ENCODE assay signal across 9 mouse cellular contexts in the genomic region with DNA sequence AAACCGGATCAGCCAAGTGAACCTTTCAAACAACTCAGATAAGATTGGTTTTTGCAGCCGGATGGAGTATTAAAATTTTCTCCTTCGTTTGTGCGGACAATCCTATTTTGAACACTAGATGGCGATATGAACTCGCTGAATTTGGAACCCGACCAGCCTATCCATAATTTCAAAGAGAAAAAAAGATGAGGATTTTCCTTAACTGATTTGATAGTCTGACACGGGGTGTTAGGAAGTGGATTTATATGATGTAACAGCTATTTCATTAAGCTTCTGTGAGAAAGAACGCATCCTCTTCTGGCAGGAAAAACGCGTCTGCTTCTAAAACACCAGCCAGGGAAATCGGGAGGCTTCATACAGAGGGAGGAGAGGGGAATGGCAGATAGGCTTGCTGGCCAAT. TPM values are rescaled to one million over a fixed set of nuclear protein-coding genes. Genes with fewer than 3 reads are reported as not detected.
DNase-seq lines count a peak whose midpoint lies in the region; ATAC-seq and TF ChIP-seq lines count a peak whose summit lies in the region.
"Had no signal": no experiment of that assay in that cellular context is flagged by ENCODE, and none has a peak within 500 bp of the region (broad histone marks: within the 10 kb centered on the region; RNA-seq: fewer than 3 reads in every experiment).

No protein-coding gene starts in this region.

- 14% methylated on average over 12 of the region's 12 CpGs for WGBS in heart, embryonic 15.5 days
- 10% methylated on average over 12 of the region's 12 CpGs for WGBS in lung, embryonic 14.5 days

- no peaks in the 10 kb centered on the region for H3K36me3 ChIP-seq in E14TG2a.4 (ENCODE audit: insufficient read depth, low read length)
- no peaks in the 10 kb centered on the region for H3K36me3 ChIP-seq in heart, embryonic 15.5 days
- H3K36me3 ChIP-seq in lung, embryonic 14.5 days (ENCODE audit: insufficient read depth), result no peaks in the 10 kb centered on the region
- no peaks in the 10 kb centered on the region for H3K36me3 ChIP-seq in splenic B cell, adult 2 months (ENCODE audit: control insufficient read depth, insufficient read depth, low read length, poor library complexity, severe bottlenecking)

- no peak for ATAC-seq in heart, embryonic 15.5 days (replicated peaks; ENCODE audit: insufficient number of reproducible peaks, insufficient read depth, low FRiP score, low read depth)
- ATAC-seq in lung, embryonic 14.5 days (ENCODE audit: insufficient read depth), result peak; percentile 59; the same call in 1 of the 2 replicates

- no peak for TF ChIP-seq POLR2A in brain, embryonic 14.5 days (IDR thresholded peaks at IDR 0.05; ENCODE audit: borderline replicate concordance, extremely low read depth, insufficient read depth, insufficient read length, poor library complexity, severe bottlenecking)

- no peak overlapping the region for H3K9ac ChIP-seq in heart, embryonic 15.5 days
- H3K9ac ChIP-seq in lung, embryonic 14.5 days, result no peak overlapping the region

- peak overlapping the region; percentile 26 for H3K4me2 ChIP-seq in heart, embryonic 15.5 days
- H3K4me2 ChIP-seq in lung, embryonic 14.5 days, result peak overlapping the region; percentile 26; the same call in 1 of the 2 replicates

- DNase-seq in layer of hippocampus, adult 9-10 months (ENCODE audit: low spot score), result peak; percentile 59
- no peak for DNase-seq in layer of hippocampus, postnatal 25 days (ENCODE audit: extremely low spot score in 1 of 2, low spot score in 1 of 2)
- DNase-seq in brain, embryonic 14.5 days (ENCODE audit: low read depth), result peak; percentile 88
- peak; percentile 88 for DNase-seq in lung, embryonic 14.5 days
- DNase-seq in splenic B cell, adult 2 months (ENCODE audit: low read depth, low spot score), result peak; percentile 70
- no peak for DNase-seq in spleen, adult 18-20 months

- no peak overlapping the region for H3K27ac ChIP-seq in heart, embryonic 15.5 days
- no peak overlapping the region for H3K27ac ChIP-seq in lung, embryonic 14.5 days (ENCODE audit: low read depth)

- H3K27me3 ChIP-seq in E14TG2a.4 (ENCODE audit: insufficient read depth, low read length), result 0 out of 2 replicates have a peak, but pooled peaks cover 2% of the 10 kb centered on the region
- no peaks in the 10 kb centered on the region for H3K27me3 ChIP-seq in heart, embryonic 15.5 days
- no peaks in the 10 kb centered on the region for H3K27me3 ChIP-seq in lung, embryonic 14.5 days (ENCODE audit: insufficient read depth, low read length)
- no peaks in the 10 kb centered on the region for H3K27me3 ChIP-seq in splenic B cell, adult 2 months (ENCODE audit: control insufficient read depth, insufficient read depth, low read length, poor library complexity, severe bottlenecking)

- peak; percentile 69 for TF ChIP-seq CTCF in E14TG2a.4 (conservative IDR thresholded peaks at IDR 0.05; ENCODE audit: low read length)
- peak; percentile 59 for TF ChIP-seq CTCF in brain, embryonic 14.5 days (IDR thresholded peaks at IDR 0.05; ENCODE audit: borderline replicate concordance, extremely low read depth, insufficient read depth, insufficient read length)
- peak; percentile 66 for TF ChIP-seq CTCF in lung, embryonic 14.5 days (IDR thresholded peaks at IDR 0.05; ENCODE audit: low read depth)

- H3K9me3 ChIP-seq in E14TG2a.4 (ENCODE audit: low read length), result no peaks in the 10 kb centered on the region
- no peaks in the 10 kb centered on the region for H3K9me3 ChIP-seq in heart, embryonic 15.5 days (replicated peaks)
- no peaks in the 10 kb centered on the region for H3K9me3 ChIP-seq in lung, embryonic 14.5 days (ENCODE audit: low read depth, low read length)

- H3K4me1 ChIP-seq in E14TG2a.4 (replicated peaks; ENCODE audit: low read depth, low read length), result no peaks in the 10 kb centered on the region
- no peaks in the 10 kb centered on the region for H3K4me1 ChIP-seq in heart, embryonic 15.5 days (replicated peaks)
- H3K4me1 ChIP-seq in lung, embryonic 14.5 days (ENCODE audit: insufficient read depth), result no peaks in the 10 kb centered on the region

- H3K4me3 ChIP-seq in E14TG2a.4 (replicated peaks; ENCODE audit: low read length), result no peak overlapping the region
- H3K4me3 ChIP-seq in heart, embryonic 15.5 days, result no peak overlapping the region
- H3K4me3 ChIP-seq in lung, embryonic 14.5 days (ENCODE audit: low read depth, low read length), result no peak overlapping the region

RNA-seq across cellular contexts. Expression of a gene that starts 54.8 kb away (rescaled TPM):
- total RNA-seq in layer of hippocampus, postnatal 25 days (2021), result not detected
- polyA plus RNA-seq in brain, embryonic 14.5 days (2012; rRNA removed), result not detected in 2 replicates
- polyA plus RNA-seq in heart, embryonic 15.5 days (2015; fragmentation: Nextera tagmentation; extraction: Ambion mirVana), result not detected in 2 replicates
- polyA plus RNA-seq in lung, embryonic 14.5 days (2014; fragmentation: Nextera tagmentation; extraction: Ambion mirVana), result not detected in 2 replicates
- total RNA-seq: hematopoietic stem cell, adult 5-6 weeks had no signal

Comparison
In these comparisons a context has a peak if more than half of its experiments do, and no peak if none do; other contexts are left out.
1. DNase-seq: peak in layer of hippocampus, adult 9-10 months (single experiment), brain, embryonic 14.5 days (single experiment), lung, embryonic 14.5 days (single experiment) and splenic B cell, adult 2 months (single experiment); none in layer of hippocampus, postnatal 25 days (0 of 2) and spleen, adult 18-20 months (0 of 2).
2. Peak in every context shown above with its lines, with median percentiles within 50 percentile points of each other: CTCF ChIP-seq.